Mouse (Mus musculus) forebrain, embryonic 13.5 days (tissue): ENCODE measurements around the gene Bclaf3. TPM values are rescaled to one million over a fixed set of nuclear protein-coding genes. Genes with fewer than 3 reads are reported as not detected.

ENCODE experiments used
- ATAC-seq: fragments of 200-750 bp; cut with Nextera tagmentation; 2 replicates; pipeline ENCODE4 v1.8.0; 2017
- H3K27ac ChIP-seq: fragments of 300-500 bp; sonication (generic); 2 replicates; pipeline ENCODE4 v1.5.1; 2015; ENCODE audit warnings: inconsistent platforms, mild to moderate bottlenecking, moderate library complexity
- H3K27me3 ChIP-seq: fragments of 300-500 bp; sonication (generic); 2 replicates; pipeline ENCODE4 v1.6.1; 2015; ENCODE audit warnings: mild to moderate bottlenecking, inconsistent platforms
- H3K36me3 ChIP-seq: fragments of 300-500 bp; sonication (generic); 2 replicates; pipeline ENCODE4 v1.6.1; 2015; ENCODE audit warnings: mild to moderate bottlenecking, inconsistent platforms; ENCODE audit not compliant: poor library complexity, severe bottlenecking
- H3K4me1 ChIP-seq: fragments of 300-500 bp; sonication (generic); 2 replicates; pipeline ENCODE4 v1.6.1; 2015; ENCODE audit warnings: inconsistent platforms
- H3K4me2 ChIP-seq: fragments of 300-500 bp; sonication (generic); 2 replicates; pipeline ENCODE4 v1.6.1; 2015; ENCODE audit warnings: inconsistent platforms, mild to moderate bottlenecking, moderate library complexity
- H3K4me3 ChIP-seq: fragments of 300-500 bp; sonication (generic); 2 replicates; pipeline ENCODE4 v1.5.1; 2015; ENCODE audit warnings: mild to moderate bottlenecking, inconsistent platforms
- H3K9ac ChIP-seq: fragments of 300-500 bp; sonication (generic); 2 replicates; pipeline ENCODE4 v1.6.1; 2015; ENCODE audit warnings: mild to moderate bottlenecking, inconsistent platforms
- H3K9me3 ChIP-seq: fragments of 300-500 bp; sonication (generic); replicated peaks from 2 replicates; pipeline ENCODE4 v1.6.1; 2016; ENCODE audit warnings: inconsistent platforms
- WGBS: fragments of 180-500 bp; shearing (Covaris S2); methylation state at CpG from one replicate; pipeline ENCODE4 v1.1.7; 2015; 5-methylcytosine and 5-hydroxymethylcytosine counted together
- polyA plus RNA-seq: library from polyadenylated mRNA; unstranded; fragments of >200 nt; fragmentation: Nextera tagmentation; extraction: Ambion mirVana; gene quantifications from 2 replicates; pipeline ENCODE4 v1.2.1, GENCODE M21; 2015

Gene Bclaf3
- polyA plus RNA-seq, 1 experiment from 2014 or later: 32.4 TPM

GRCm38 (mm10) chrX:159628629-159629028 lies 102.1 kb downstream of the Bclaf3 start:
- H3K9ac ChIP-seq: peak overlapping the region; percentile 76; the same call in 1 of the 2 replicates
- 48% methylated on average over 4 of the region's 4 CpGs for WGBS
- H3K4me1 ChIP-seq: no peaks in the 10 kb centered on the region
- ATAC-seq: no peak
- peak overlapping the region; percentile 57 for H3K4me3 ChIP-seq
- H3K36me3 ChIP-seq: no peaks in the 10 kb centered on the region
- H3K4me2 ChIP-seq: peak overlapping the region; percentile 61
- no peaks in the 10 kb centered on the region; the same call in 1 of the 2 replicates for H3K27me3 ChIP-seq
- no peaks in the 10 kb centered on the region for H3K9me3 ChIP-seq
- no peak overlapping the region for H3K27ac ChIP-seq

DNA sequence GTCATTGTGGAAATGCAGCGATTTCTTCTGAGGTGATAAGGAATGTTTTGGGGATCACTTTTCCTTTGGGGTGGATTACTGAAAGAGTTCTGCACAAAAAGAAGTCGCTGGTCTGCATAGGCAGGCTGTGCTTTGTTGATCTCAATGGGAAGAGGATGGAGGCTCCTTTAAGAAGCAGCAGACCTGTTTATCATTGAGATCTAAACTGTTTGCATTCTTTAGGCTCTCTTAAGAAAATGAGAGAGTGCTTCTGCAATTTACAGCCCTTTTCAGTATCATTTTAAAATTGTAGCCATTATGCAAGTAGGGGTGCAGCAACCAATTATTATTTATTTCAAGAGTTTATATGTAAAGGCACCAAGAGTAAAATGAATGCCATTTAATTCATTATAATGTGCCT lies 102.7 kb downstream of the Bclaf3 start:
- Histone ChIP-seq H3K36me3 (no peaks in the 10 kb centered on the region), H3K9ac (no peak overlapping the region), H3K4me1 (no peaks in the 10 kb centered on the region), H3K27me3 (no peaks in the 10 kb centered on the region; the same call in 1 of the 2 replicates), H3K27ac (no peak overlapping the region), H3K9me3 (no peaks in the 10 kb centered on the region), H3K4me3 (peak overlapping the region; percentile 57), H3K4me2 (peak overlapping the region; percentile 61)
- ATAC-seq: no peak
- WGBS: 34% methylated on average over 2 of the region's 2 CpGs

DNA sequence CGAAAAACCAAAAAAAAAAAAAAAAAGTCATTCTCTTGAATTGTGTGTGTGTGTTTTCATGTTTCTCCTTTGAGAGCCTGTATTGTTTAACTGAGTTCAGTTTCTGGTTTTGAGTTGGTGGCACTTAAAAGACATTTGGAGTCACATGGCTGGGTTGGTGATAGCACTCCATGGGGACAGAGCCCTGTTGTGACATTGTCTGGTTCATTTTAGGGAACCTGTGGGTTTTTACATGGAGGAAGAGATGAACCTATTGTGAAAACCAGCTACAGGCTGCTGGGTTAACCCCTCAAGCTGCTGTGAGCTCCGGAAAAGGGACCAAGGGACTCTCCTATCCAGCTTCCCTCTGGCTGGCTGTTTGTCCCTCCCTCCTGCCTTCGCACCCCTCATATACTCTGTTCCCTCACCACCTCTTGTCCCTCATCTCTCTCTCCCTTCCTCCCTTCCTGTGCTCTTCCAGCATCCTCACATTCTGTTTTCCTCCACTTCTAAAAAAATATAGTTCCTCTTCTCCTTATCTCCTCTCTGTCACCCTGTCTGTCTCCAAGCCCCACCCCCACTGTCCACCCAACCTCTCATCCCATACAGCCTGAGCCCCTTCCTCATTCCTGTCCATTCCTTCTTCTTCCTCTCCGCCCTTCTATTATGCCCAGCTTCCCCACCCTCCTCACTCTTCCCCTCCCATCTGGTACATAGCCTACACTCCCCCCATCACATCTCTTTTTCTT lies 112.2 kb downstream of the Bclaf3 start:
- H3K27ac ChIP-seq: no peak overlapping the region
- no peak overlapping the region for H3K9ac ChIP-seq
- H3K4me2 ChIP-seq: no peak overlapping the region
- no peak for ATAC-seq
- H3K36me3 ChIP-seq: no peaks in the 10 kb centered on the region
- no peaks in the 10 kb centered on the region for H3K4me1 ChIP-seq
- no peaks in the 10 kb centered on the region for H3K27me3 ChIP-seq
- H3K9me3 ChIP-seq: no peaks in the 10 kb centered on the region
- no peak overlapping the region for H3K4me3 ChIP-seq
- WGBS: 82% methylated on average over 4 of the region's 4 CpGs

DNA sequence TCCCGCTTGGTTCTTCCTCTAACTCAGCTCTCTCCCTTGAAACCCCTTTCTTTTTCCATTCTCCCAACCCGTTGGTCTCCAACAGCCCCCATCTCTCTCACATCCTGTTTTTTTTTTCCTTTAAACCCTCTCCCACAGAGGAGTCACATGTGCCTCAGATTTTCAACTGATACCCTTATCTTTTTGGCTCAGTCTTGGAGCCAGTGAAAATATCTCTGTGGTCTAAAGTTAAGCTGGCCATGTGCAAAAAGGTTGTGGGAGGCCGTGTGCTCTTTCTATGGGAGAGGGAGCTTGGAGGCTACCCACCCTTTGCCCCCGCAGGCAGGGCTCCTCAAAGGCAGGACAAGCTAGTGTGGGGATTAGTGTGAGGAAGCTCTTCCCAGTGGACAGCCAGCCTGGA lies 113.5 kb downstream of the Bclaf3 start:
- no peaks in the 10 kb centered on the region for H3K36me3 ChIP-seq
- no peak overlapping the region for H3K9ac ChIP-seq
- WGBS: 64% methylated on average over 4 of the region's 4 CpGs
- H3K4me2 ChIP-seq: no peak overlapping the region
- no peak for ATAC-seq
- no peak overlapping the region for H3K4me3 ChIP-seq
- no peaks in the 10 kb centered on the region for H3K4me1 ChIP-seq
- no peaks in the 10 kb centered on the region for H3K27me3 ChIP-seq
- no peak overlapping the region for H3K27ac ChIP-seq
- H3K9me3 ChIP-seq: no peaks in the 10 kb centered on the region

Other genes with a start within 250 kb of the Bclaf3 start
- gene Eif1ax, start 154.5 kb upstream of the Bclaf3 start, polyA plus RNA-seq: 163 and 179 TPM in 2 replicates
- gene Map7d2, start 112.1 kb upstream of the Bclaf3 start, polyA plus RNA-seq: 12.2 and 14.6 TPM in 2 replicates
- gene Sh3kbp1, start 100.6 kb downstream of the Bclaf3 start, polyA plus RNA-seq: 28.8 and 33.4 TPM in 2 replicates